Mouse (Mus musculus): Measurements from ENCODE around the gene Zic5. TPM values are rescaled to one million over a fixed set of nuclear protein-coding genes. Genes with fewer than 3 reads are reported as not detected.

Gene Zic5
- total and polyA plus RNA-seq, 2 experiments from 2014 or later = 8.8 to 24.8 TPM

GRCm38 (mm10) chr14:122426529-122427203, 38.8 kb downstream of the Zic5 start:
- no peak for DNase-seq (ENCODE audit: low spot score)
- ATAC-seq (ENCODE audit: low FRiP score) = no peak; the same call in 1 of the 2 replicates

GRCm38 (mm10) chr14:122424441-122424840, 41.0 kb downstream of the Zic5 start:
- no peaks in the 10 kb centered on the region for H3K36me3 ChIP-seq (ENCODE audit: insufficient read depth, low read length)
- TF ChIP-seq CTCF (IDR thresholded peaks at IDR 0.05) = no peak
- DNase-seq (ENCODE audit: low spot score) = peak; percentile 27
- H3K9ac ChIP-seq (replicated peaks; ENCODE audit: low read length, poor library complexity, severe bottlenecking) = no peak overlapping the region
- H3K27ac ChIP-seq (ENCODE audit: low read depth, low read length) = no peak overlapping the region
- H3K4me2 ChIP-seq (ENCODE audit: low read depth, low read length, poor library complexity, severe bottlenecking) = no peak overlapping the region
- H3K4me1 ChIP-seq (ENCODE audit: insufficient read depth, low read length) = no peaks in the 10 kb centered on the region
- H3K9me3 ChIP-seq (ENCODE audit: low read length) = no peaks in the 10 kb centered on the region
- H3K4me3 ChIP-seq (ENCODE audit: low read depth, low read length) = no peak overlapping the region
- ATAC-seq (ENCODE audit: low FRiP score) = no peak
- H3K27me3 ChIP-seq (ENCODE audit: insufficient read depth, low read length) = no peaks in the 10 kb centered on the region
- 81% methylated on average over 3 of the region's 3 CpGs for WGBS

More at GRCm38 (mm10) chr14:122426529-122427203, 38.8 kb downstream of the Zic5 start:
- no peak for TF ChIP-seq CTCF (IDR thresholded peaks at IDR 0.05)
- Histone ChIP-seq H3K27ac (ENCODE audit: low read depth, low read length) (no peak overlapping the region), H3K4me2 (ENCODE audit: low read depth, low read length, poor library complexity, severe bottlenecking) (no peak overlapping the region), H3K9ac (replicated peaks; ENCODE audit: low read length, poor library complexity, severe bottlenecking) (no peak overlapping the region), H3K36me3 (ENCODE audit: insufficient read depth, low read length) (no peaks in the 10 kb centered on the region), H3K4me3 (ENCODE audit: low read depth, low read length) (no peak overlapping the region), H3K27me3 (ENCODE audit: insufficient read depth, low read length) (no peaks in the 10 kb centered on the region), H3K9me3 (ENCODE audit: low read length) (no peaks in the 10 kb centered on the region), H3K4me1 (ENCODE audit: insufficient read depth, low read length) (no peaks in the 10 kb centered on the region)
- 47% methylated on average over 10 of the region's 10 CpGs for WGBS

GRCm38 (mm10) chr14:122416166-122416771, 49.2 kb downstream of the Zic5 start:
- H3K4me1 ChIP-seq (ENCODE audit: insufficient read depth, low read length) = no peaks in the 10 kb centered on the region
- no peak overlapping the region for H3K4me3 ChIP-seq (ENCODE audit: low read depth, low read length)
- H3K4me2 ChIP-seq (ENCODE audit: low read depth, low read length, poor library complexity, severe bottlenecking) = no peak overlapping the region
- no peak for TF ChIP-seq CTCF (IDR thresholded peaks at IDR 0.05)
- no peaks in the 10 kb centered on the region for H3K36me3 ChIP-seq (ENCODE audit: insufficient read depth, low read length)
- no peak for DNase-seq (ENCODE audit: low spot score)
- H3K9me3 ChIP-seq (ENCODE audit: low read length) = no peaks in the 10 kb centered on the region
- H3K27me3 ChIP-seq (ENCODE audit: insufficient read depth, low read length) = no peaks in the 10 kb centered on the region; the same call in 1 of the 2 replicates
- WGBS = 24% methylated on average over 4 of the region's 4 CpGs
- no peak overlapping the region for H3K9ac ChIP-seq (replicated peaks; ENCODE audit: low read length, poor library complexity, severe bottlenecking)
- ATAC-seq (ENCODE audit: low FRiP score) = no peak
- H3K27ac ChIP-seq (ENCODE audit: low read depth, low read length) = no peak overlapping the region

GRCm38 (mm10) chr14:122414786-122415185, 50.7 kb downstream of the Zic5 start:
- Histone ChIP-seq H3K27ac (ENCODE audit: low read depth, low read length) (no peak overlapping the region), H3K4me1 (ENCODE audit: insufficient read depth, low read length) (no peaks in the 10 kb centered on the region), H3K4me3 (ENCODE audit: low read depth, low read length) (no peak overlapping the region), H3K9ac (replicated peaks; ENCODE audit: low read length, poor library complexity, severe bottlenecking) (no peak overlapping the region), H3K9me3 (ENCODE audit: low read length) (no peaks in the 10 kb centered on the region), H3K36me3 (ENCODE audit: insufficient read depth, low read length) (no peaks in the 10 kb centered on the region), H3K4me2 (ENCODE audit: low read depth, low read length, poor library complexity, severe bottlenecking) (no peak overlapping the region), H3K27me3 (ENCODE audit: insufficient read depth, low read length) (peaks cover 12% of the 10 kb centered on the region; the same call in 1 of the 2 replicates)
- WGBS = 98% methylated on average over 2 of the region's 2 CpGs
- ATAC-seq (ENCODE audit: low FRiP score) = no peak
- no peak for TF ChIP-seq CTCF (IDR thresholded peaks at IDR 0.05)
- no peak for DNase-seq (ENCODE audit: low spot score)

DNA sequence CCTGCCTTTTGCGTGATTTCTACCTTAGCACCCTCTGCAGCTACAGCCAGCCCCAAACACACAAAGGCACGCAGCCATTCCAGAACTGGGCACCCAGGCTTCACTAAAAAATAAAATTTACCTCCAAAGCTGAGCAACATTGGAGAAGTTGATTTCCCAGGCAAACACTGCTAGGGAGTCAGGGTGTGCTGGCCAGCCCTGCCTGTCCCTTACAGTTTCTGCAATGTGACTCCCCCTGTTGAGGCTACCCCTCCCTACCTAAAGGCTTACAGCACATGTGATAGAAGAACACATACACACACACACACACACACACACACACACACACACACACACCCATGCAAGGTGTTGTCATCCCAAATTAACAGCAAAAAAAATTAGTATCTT, 51.9 kb downstream of the Zic5 start:
- DNase-seq (ENCODE audit: low spot score) (no peak), ATAC-seq (ENCODE audit: low FRiP score) (no peak)
- Histone ChIP-seq H3K9ac (replicated peaks; ENCODE audit: low read length, poor library complexity, severe bottlenecking) (no peak overlapping the region), H3K9me3 (ENCODE audit: low read length) (no peaks in the 10 kb centered on the region), H3K36me3 (ENCODE audit: insufficient read depth, low read length) (no peaks in the 10 kb centered on the region), H3K4me2 (ENCODE audit: low read depth, low read length, poor library complexity, severe bottlenecking) (no peak overlapping the region), H3K4me3 (ENCODE audit: low read depth, low read length) (no peak overlapping the region), H3K4me1 (ENCODE audit: insufficient read depth, low read length) (no peaks in the 10 kb centered on the region), H3K27me3 (ENCODE audit: insufficient read depth, low read length) (peaks cover 15% of the 10 kb centered on the region), H3K27ac (ENCODE audit: low read depth, low read length) (no peak overlapping the region)
- WGBS = 93% methylated on average over 2 of the region's 2 CpGs
- TF ChIP-seq CTCF (IDR thresholded peaks at IDR 0.05) = no peak

- Histone ChIP-seq H3K4me1 (ENCODE audit: insufficient read depth, low read length) (no peaks in the 10 kb centered on the region), H3K4me3 (ENCODE audit: low read depth, low read length) (no peak overlapping the region), H3K9me3 (ENCODE audit: low read length) (no peaks in the 10 kb centered on the region), H3K27ac (ENCODE audit: low read depth, low read length) (no peak overlapping the region), H3K4me2 (ENCODE audit: low read depth, low read length, poor library complexity, severe bottlenecking) (no peak overlapping the region), H3K36me3 (ENCODE audit: insufficient read depth, low read length) (no peaks in the 10 kb centered on the region), H3K9ac (replicated peaks; ENCODE audit: low read length, poor library complexity, severe bottlenecking) (no peak overlapping the region), H3K27me3 (ENCODE audit: insufficient read depth, low read length) (peaks cover 20% of the 10 kb centered on the region)
- TF ChIP-seq CTCF (IDR thresholded peaks at IDR 0.05) = no peak
- DNase-seq (ENCODE audit: low spot score) (no peak), ATAC-seq (ENCODE audit: low FRiP score) (no peak)
- 76% methylated on average over 2 of the region's 2 CpGs for WGBS
Observed at GRCm38 (mm10) chr14:122412841-122413541, 52.5 kb downstream of the Zic5 start.

Other genes starting within 250 kb of the Zic5 start
- gene Gm5089, start 14.6 kb downstream of the Zic5 start, total RNA-seq (2014; rRNA removed) = 1.9 TPM in 1 of 2 replicates, not detected in the other
- gene Gm5089, start 14.6 kb downstream of the Zic5 start, polyA plus RNA-seq (2015; fragmentation: Nextera tagmentation; extraction: Ambion mirVana) = 0.07 TPM in 1 of 2 replicates, not detected in the other
- gene Zic2, start 9.8 kb upstream of the Zic5 start, total RNA-seq (2014; rRNA removed) = 69.2 and 106 TPM in 2 replicates
- 6.9 and 13.9 TPM in 2 replicates for gene Zic2, start 9.8 kb upstream of the Zic5 start, polyA plus RNA-seq (2015; fragmentation: Nextera tagmentation; extraction: Ambion mirVana)
- gene Gm10837, start 24.9 kb upstream of the Zic5 start, total RNA-seq (2014; rRNA removed) = 0.19 and 0.38 TPM in 2 replicates
- gene Gm10837, start 24.9 kb upstream of the Zic5 start, polyA plus RNA-seq (2015; fragmentation: Nextera tagmentation; extraction: Ambion mirVana) = 0.21 and 0.32 TPM in 2 replicates
- 9.2 and 16.7 TPM in 2 replicates for gene Pcca, start 68.6 kb upstream of the Zic5 start, total RNA-seq (2014; rRNA removed)
- gene Pcca, start 68.6 kb upstream of the Zic5 start, polyA plus RNA-seq (2015; fragmentation: Nextera tagmentation; extraction: Ambion mirVana) = 22.1 and 27.2 TPM in 2 replicates

Measured in midbrain, postnatal 0 days (tissue).